Mouse (Mus musculus) heart, embryonic 15.5 days (tissue): ENCODE data around the gene Bace1. TPM values are rescaled to one million over a fixed set of nuclear protein-coding genes. Genes with fewer than 3 reads are reported as not detected.
A peak's percentile ranks its signal among the peaks of the same experiment; 100 is the strongest.
"Not testable (repeated sequence)": the region's sequence is repeated elsewhere in the genome, so short reads cannot be mapped to it uniquely, and the experiment has no call there.

ENCODE experiments used
- ATAC-seq: fragments of 200-750 bp; cut with Nextera tagmentation; replicated peaks from 2 replicates; pipeline ENCODE4 v1.8.0; 2017; ENCODE audit warnings: low read depth, moderate TSS enrichment; ENCODE audit not compliant: insufficient number of reproducible peaks, insufficient read depth, low FRiP score
- H3K27ac ChIP-seq: fragments of 300-500 bp; sonication (generic); 2 replicates; pipeline ENCODE4 v1.5.1; 2015; ENCODE audit warnings: mild to moderate bottlenecking, inconsistent platforms
- H3K27me3 ChIP-seq: fragments of 300-500 bp; sonication (generic); 2 replicates; pipeline ENCODE4 v1.6.1; 2015; ENCODE audit warnings: inconsistent platforms
- H3K36me3 ChIP-seq: fragments of 300-500 bp; sonication (generic); 2 replicates; pipeline ENCODE4 v1.6.1; 2015; ENCODE audit warnings: mild to moderate bottlenecking, inconsistent platforms
- H3K4me1 ChIP-seq: fragments of 300-500 bp; sonication (generic); replicated peaks from 2 replicates; pipeline ENCODE4 v1.6.1; 2015; ENCODE audit warnings: inconsistent platforms
- H3K4me2 ChIP-seq: fragments of 300-500 bp; sonication (generic); 2 replicates; pipeline ENCODE4 v1.6.1; 2015; ENCODE audit warnings: inconsistent platforms, mild to moderate bottlenecking, moderate library complexity
- H3K4me3 ChIP-seq: fragments of 300-500 bp; sonication (generic); 2 replicates; pipeline ENCODE4 v1.5.1; 2015; ENCODE audit warnings: mild to moderate bottlenecking, inconsistent platforms
- H3K9ac ChIP-seq: fragments of 300-500 bp; sonication (generic); 2 replicates; pipeline ENCODE4 v1.6.1; 2015; ENCODE audit warnings: mild to moderate bottlenecking, inconsistent platforms
- H3K9me3 ChIP-seq: fragments of 300-500 bp; sonication (generic); replicated peaks from 2 replicates; pipeline ENCODE4 v1.6.1; 2016; ENCODE audit warnings: inconsistent platforms
- WGBS: fragments of 180-500 bp; shearing (Covaris S2); methylation state at CpG from one replicate; pipeline ENCODE4 v1.1.7; 2015; ENCODE audit warnings: mixed read lengths; 5-methylcytosine and 5-hydroxymethylcytosine counted together
- polyA plus RNA-seq: library from polyadenylated mRNA; unstranded; fragments of >200 nt; fragmentation: Nextera tagmentation; extraction: Ambion mirVana; gene quantifications from 2 replicates; pipeline ENCODE4 v1.2.1, GENCODE M21; 2015

The Bace1 gene
- polyA plus RNA-seq, 1 experiment from 2014 or later, result 18.2 TPM

DNA sequence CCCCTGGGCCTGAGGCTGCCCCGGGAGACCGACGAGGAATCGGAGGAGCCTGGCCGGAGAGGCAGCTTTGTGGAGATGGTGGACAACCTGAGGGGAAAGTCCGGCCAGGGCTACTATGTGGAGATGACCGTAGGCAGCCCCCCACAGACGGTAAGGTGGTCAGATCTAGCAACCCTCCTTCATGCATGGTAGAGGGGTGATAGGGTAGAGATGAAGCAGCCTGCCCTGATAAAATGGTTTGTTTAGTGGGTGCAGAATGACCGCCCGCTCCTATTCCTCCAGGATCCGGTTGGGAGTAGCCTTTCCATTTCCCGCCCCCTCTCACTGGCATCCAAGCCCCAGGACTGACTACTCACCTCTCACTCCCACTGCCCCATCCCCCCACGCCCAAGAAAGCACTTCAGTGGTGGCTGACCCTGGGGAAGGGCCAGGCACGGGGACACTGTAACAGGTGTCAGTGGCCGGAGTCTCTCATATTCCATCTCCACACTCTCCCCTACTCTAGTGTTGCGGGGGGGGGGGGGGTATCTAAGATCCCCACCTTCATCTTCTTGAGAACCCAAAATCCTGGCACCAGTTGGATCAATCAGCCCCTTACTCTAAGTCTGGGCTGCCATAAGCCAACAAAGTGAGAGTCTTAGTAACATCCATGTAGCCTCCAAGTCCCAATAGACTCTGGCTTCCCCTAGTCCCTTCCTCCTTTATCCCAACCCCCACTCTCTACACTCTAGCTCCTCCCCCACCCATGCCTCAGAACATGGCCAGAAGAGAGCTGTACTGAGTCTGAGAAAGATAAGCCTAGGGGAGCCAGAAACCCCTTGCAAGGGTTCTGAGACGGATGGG, 980 bp downstream of the Bace1 start:
- peak; percentile 19 for ATAC-seq
- H3K27ac ChIP-seq, result peak overlapping the region; percentile 64

DNA sequence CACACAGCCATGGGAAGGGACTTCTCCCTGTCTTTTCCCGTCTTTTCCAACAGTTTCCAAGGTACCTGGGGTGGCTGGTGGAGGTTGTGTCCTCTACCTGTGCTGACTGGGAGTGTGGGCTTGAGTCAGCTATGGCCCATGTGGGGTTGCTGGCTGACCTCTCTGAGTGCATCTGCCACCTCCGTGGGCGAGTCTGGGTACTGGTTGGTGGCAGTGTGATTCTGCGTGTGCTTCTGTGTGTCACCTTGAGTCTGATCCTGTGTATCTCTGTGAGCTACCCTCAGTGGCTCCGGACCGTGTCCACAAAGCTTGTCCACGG, 1.6 kb downstream of the Bace1 start:
- peak overlapping the region; percentile 69 for H3K4me3 ChIP-seq
- peak overlapping the region; percentile 89 for H3K9ac ChIP-seq
- H3K4me2 ChIP-seq, result peak overlapping the region; percentile 94
- no peaks in the 10 kb centered on the region for H3K27me3 ChIP-seq
- H3K36me3 ChIP-seq, result no peaks in the 10 kb centered on the region
- WGBS, result 51% methylated on average over 7 of the region's 7 CpGs
- H3K4me1 ChIP-seq, result peaks cover 29% of the 10 kb centered on the region
- H3K9me3 ChIP-seq, result no peaks in the 10 kb centered on the region
- no peak for ATAC-seq
- H3K27ac ChIP-seq, result peak overlapping the region; percentile 18

More for the DNA sequence above, 980 bp downstream of the Bace1 start:
- Histone ChIP-seq H3K27me3 (no peaks in the 10 kb centered on the region), H3K4me2 (peak overlapping the region; percentile 94), H3K9ac (peak overlapping the region; percentile 89), H3K9me3 (no peaks in the 10 kb centered on the region), H3K4me3 (peak overlapping the region; percentile 69), H3K4me1 (peaks cover 29% of the 10 kb centered on the region), H3K36me3 (no peaks in the 10 kb centered on the region)
- 8% methylated on average over 17 of the region's 17 CpGs for WGBS

DNA sequence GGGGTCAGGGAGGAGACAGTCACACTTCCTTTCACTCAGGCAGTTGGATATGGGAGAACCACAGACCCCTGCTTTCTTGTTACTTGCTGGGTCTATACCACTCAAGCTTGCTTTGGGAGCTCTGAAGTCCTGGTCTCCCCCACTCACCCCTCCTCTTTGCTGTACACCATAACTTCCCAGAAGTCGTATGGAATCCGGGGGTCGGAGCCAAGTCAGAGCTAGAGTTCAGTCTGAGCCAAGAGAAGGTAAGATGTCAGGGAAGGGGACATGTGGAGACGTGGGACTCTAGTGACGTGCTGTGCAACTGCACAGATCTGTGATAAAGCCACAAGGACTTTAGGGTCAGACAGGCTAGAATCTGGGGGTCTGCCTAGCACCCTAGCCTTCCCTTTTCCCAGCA, 2.0 kb downstream of the Bace1 start:
- 34% methylated on average over 5 of the region's 5 CpGs for WGBS
- peak overlapping the region; percentile 18 for H3K27ac ChIP-seq
- H3K9ac ChIP-seq, result peak overlapping the region; percentile 89
- no peaks in the 10 kb centered on the region for H3K9me3 ChIP-seq
- H3K27me3 ChIP-seq, result no peaks in the 10 kb centered on the region
- ATAC-seq, result peak; percentile 27; the same call in 1 of the 2 replicates
- peak overlapping the region; percentile 69 for H3K4me3 ChIP-seq
- peaks cover 29% of the 10 kb centered on the region for H3K4me1 ChIP-seq
- peak overlapping the region; percentile 94 for H3K4me2 ChIP-seq
- H3K36me3 ChIP-seq, result no peaks in the 10 kb centered on the region

DNA sequence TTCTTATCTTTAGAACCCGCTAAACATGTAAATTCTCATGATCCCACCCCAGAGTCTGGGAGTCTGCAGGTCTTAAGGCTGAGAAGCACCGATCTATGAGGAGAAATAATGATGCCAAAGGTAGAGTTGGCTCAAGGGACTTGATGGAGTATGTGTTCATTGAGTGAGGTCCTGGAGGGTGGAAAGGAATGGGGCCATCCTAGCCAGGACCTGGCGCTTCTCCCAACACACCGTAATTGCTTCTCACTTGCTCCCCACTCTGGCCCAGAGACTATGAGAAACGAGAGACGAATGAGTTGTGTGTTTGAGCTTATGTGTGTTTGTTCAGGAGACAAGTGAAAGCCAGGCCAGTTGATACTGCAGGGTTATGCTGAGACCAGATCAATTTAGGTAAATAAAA, 3.1 kb downstream of the Bace1 start:
- no peaks in the 10 kb centered on the region for H3K9me3 ChIP-seq
- H3K4me1 ChIP-seq, result peaks cover 29% of the 10 kb centered on the region
- no peak overlapping the region for H3K9ac ChIP-seq
- H3K36me3 ChIP-seq, result no peaks in the 10 kb centered on the region
- no peak overlapping the region for H3K4me2 ChIP-seq
- H3K4me3 ChIP-seq, result no peak overlapping the region
- no peak overlapping the region for H3K27ac ChIP-seq
- no peaks in the 10 kb centered on the region for H3K27me3 ChIP-seq
- WGBS, result 80% methylated on average over 6 of the region's 6 CpGs
- ATAC-seq, result no peak

DNA sequence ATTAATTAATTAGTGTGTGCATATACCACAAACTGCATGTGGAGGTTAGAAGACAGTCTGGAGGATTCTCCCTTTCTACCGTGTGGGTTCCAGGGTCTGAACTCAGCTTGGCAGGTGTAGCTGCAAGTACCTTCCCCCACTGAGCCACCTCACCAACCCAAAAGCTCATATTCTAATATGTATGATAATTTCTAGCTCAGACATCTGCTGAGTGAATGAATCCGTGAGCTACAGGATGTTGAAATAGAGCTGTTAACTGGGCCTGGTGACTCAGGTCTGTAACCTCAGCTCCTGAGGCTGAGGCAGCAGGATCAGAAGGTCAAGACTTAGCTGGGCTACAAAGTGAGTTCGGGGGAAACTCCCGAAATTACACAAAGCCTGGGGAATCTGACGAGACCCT, 4.6 kb downstream of the Bace1 start:
- Histone ChIP-seq H3K4me1 (peaks cover 29% of the 10 kb centered on the region), H3K27me3 (no peaks in the 10 kb centered on the region), H3K9me3 (no peaks in the 10 kb centered on the region), H3K9ac (no peak overlapping the region), H3K36me3 (no peaks in the 10 kb centered on the region), H3K4me2 (no peak overlapping the region), H3K4me3 (no peak overlapping the region), H3K27ac (no peak overlapping the region)
- no peak for ATAC-seq
- 78% methylated on average over 5 of the region's 5 CpGs for WGBS

DNA sequence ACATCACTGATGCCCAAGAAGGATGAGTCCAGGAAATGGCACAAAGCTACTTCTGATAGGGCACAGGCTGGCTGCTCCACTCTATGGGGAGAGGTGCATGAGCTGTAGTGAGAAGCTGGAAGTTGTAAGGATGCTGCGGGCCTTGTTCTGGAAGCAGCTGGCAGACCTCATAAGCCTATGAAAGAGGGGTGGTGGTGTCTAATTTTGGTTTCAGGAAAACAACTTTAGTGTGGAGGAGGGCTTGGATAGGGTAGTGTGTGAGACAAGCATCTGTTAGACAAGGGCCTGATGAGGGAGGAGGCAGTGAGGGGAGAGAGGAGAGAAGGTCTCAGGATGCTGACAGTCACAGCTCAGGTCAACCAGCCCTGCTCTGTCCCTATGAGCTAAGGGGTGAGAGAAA, 5.4 kb downstream of the Bace1 start:
- H3K27ac ChIP-seq, result no peak overlapping the region
- 77% methylated on average over 1 of the region's 1 CpGs for WGBS
- no peak overlapping the region for H3K9ac ChIP-seq
- ATAC-seq, result no peak
- no peaks in the 10 kb centered on the region for H3K27me3 ChIP-seq
- peaks cover 35% of the 10 kb centered on the region for H3K4me1 ChIP-seq
- H3K4me3 ChIP-seq, result no peak overlapping the region
- no peak overlapping the region for H3K4me2 ChIP-seq
- no peaks in the 10 kb centered on the region for H3K36me3 ChIP-seq
- H3K9me3 ChIP-seq, result no peaks in the 10 kb centered on the region

DNA sequence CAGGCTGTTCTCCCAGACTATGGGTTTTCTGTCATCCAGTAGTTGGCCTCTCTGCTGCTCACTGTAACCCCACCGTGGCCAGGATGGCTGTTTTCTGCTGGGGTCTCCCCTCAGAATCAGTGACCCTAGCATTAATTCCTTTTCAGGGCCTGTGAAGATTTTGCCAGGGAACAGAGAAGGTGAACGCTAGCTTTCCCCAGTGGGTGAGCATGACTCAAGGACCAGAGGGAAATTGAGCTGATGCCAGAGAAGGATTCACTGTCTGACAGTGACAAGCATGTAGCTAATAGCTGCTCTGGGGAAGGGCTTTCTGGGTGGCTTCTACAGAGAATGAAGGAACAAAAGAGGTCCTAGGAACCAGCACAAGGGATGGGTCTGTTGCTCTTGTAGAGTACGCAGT, 7.2 kb downstream of the Bace1 start:
- H3K9me3 ChIP-seq, result no peaks in the 10 kb centered on the region
- H3K27me3 ChIP-seq, result no peaks in the 10 kb centered on the region
- no peak overlapping the region for H3K4me3 ChIP-seq
- 87% methylated on average over 3 of the region's 3 CpGs for WGBS
- no peak for ATAC-seq
- H3K4me2 ChIP-seq, result no peak overlapping the region
- no peak overlapping the region for H3K9ac ChIP-seq
- no peaks in the 10 kb centered on the region for H3K36me3 ChIP-seq
- H3K27ac ChIP-seq, result no peak overlapping the region
- peaks cover 35% of the 10 kb centered on the region for H3K4me1 ChIP-seq

DNA sequence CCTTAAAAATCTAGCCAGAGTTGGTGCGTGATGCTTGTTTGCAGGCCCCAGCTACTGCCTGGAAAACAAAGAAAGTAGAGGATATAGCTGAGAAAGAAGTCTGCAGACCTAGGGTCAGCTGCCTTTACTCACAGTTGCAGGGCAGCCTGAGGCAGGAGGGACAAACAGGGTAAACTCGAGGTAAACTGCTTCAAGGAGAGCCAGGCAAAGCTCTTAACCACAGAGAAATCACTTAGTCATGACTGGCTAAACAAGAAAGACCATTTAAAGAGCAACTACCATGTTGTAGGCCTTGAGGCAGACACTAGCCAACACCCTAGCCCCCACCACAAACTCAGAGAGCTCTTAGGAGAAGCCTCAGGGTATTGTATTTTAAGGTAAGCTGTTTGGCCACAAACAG, 7.8 kb downstream of the Bace1 start:
- H3K4me3 ChIP-seq, H3K36me3 ChIP-seq, H3K9ac ChIP-seq, H3K4me2 ChIP-seq, ATAC-seq, H3K27ac ChIP-seq, H3K9me3 ChIP-seq, H3K27me3 ChIP-seq: not testable (repeated sequence)
- H3K4me1 ChIP-seq, result peaks cover 35% of the 10 kb centered on the region
- 62% methylated on average over 2 of the region's 2 CpGs for WGBS

DNA sequence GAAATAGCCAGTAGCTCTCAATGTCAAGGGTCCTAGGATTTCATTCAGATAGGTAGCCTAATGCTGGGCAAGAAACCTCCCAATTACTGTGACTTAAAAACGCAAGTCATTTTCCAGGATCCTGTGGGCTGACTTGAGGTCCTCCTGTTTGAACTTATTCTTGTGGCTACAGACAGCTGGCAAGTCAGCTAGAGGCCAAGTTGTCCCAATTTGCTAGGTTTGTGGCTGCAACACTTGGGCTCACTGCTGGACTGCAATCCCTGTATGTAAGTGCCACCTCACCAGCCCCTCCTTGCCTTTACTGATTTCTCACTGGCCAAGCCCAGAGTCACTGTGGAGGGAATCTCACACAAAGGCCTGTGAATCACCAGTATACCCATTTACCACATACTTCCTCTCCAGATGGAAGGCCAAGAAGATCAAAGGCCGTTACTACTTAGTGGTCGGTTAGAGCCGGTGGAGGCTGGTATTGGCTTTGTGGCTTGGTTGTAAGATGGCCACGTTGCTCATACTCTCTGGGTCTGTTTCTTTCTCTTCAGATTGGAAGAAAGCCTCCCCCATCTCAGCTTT, 8.6 kb downstream of the Bace1 start:
- H3K27ac ChIP-seq, result no peak overlapping the region
- H3K36me3 ChIP-seq, result no peaks in the 10 kb centered on the region
- H3K9ac ChIP-seq, result no peak overlapping the region
- no peaks in the 10 kb centered on the region for H3K9me3 ChIP-seq
- H3K27me3 ChIP-seq, result no peaks in the 10 kb centered on the region
- 83% methylated on average over 5 of the region's 5 CpGs for WGBS
- no peak for ATAC-seq
- H3K4me3 ChIP-seq, result no peak overlapping the region
- H3K4me1 ChIP-seq, result peaks cover 36% of the 10 kb centered on the region
- no peak overlapping the region for H3K4me2 ChIP-seq

DNA sequence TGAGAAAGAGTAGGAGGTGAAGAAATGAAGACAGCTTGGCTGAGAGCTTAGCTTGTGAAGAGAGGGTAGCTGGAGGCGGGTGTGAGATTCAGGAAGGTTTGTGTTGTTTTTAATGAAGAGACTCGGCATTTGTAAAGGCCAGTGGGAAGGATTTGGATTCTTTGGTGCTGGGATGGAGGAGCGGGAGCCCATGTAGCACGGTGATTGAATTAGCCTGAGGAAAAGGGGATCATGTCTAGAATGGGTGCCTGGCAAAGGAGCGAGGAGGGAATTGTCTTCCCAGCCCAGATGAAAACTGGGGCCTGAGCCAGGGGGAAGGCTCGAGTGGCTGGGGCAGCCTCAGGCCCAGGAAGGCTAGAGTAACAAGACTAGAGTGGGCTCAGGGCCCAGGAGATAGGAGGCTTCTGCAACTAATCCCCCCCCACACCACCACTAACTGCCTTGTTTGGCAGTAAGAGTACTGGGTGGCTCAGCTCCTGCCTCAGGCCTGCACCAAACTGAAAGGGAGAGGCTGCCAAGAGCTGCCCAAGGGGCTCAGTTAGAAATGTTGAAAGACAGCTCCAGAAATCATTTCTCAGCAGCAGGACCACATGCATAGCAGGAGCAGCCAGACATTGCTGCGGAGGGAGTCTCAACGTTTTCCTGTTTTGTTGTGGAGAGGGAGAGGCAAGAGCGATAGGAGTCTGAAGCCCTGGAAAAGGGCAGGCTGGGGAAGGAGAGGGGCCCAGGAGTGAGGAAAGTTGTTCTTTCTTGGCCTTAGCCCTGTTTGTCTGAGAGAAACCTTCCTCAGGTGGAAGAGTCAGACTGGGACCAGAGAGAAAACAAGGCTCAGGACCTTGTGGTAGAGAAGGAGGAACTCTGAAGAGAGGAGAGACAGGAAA, 11.4 kb downstream of the Bace1 start:
- Histone ChIP-seq H3K27ac (peak overlapping the region; percentile 91), H3K9me3 (no peaks in the 10 kb centered on the region), H3K9ac (0 out of 2 replicates have a peak overlapping the region, but pooled peaks have one; percentile 2), H3K4me3 (no peak overlapping the region), H3K27me3 (no peaks in the 10 kb centered on the region), H3K4me1 (peaks cover 36% of the 10 kb centered on the region), H3K36me3 (peaks cover 6% of the 10 kb centered on the region), H3K4me2 (peak overlapping the region; percentile 30; the same call in 1 of the 2 replicates)
- 48% methylated on average over 9 of the region's 9 CpGs for WGBS
- peak; percentile 86 for ATAC-seq

DNA sequence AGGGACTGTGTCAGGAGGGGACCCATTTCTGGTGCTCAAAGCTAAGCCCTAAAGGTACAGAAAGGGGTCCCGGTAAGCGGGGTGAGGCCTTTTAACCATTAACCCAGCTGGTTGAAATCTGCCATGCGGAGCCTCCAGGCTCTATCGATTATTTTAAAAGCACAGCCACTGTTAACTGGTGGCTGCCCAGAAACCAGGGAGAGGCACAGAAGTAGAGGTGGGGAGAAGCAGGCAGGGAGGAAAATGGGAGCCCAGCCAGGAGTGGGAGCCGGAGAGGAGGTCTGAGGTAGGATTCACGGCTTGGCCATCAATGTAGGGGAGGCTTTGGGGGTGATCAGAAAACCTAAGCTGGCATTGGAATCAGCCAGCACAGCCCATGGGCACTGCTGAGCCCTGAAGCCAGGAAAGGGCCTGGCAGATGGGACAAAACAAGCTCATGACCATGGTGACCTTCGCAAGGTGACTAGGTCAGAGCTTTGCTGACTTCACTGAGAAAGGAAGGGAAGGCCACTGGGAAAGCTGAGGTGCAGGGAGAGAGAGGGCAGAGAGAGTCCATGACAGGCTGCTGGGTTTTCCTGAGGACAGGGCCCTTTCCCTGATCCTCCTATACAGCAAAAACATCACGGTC, 12.3 kb downstream of the Bace1 start:
- ATAC-seq, result no peak
- Histone ChIP-seq H3K36me3 (peaks cover 12% of the 10 kb centered on the region), H3K4me1 (peaks cover 36% of the 10 kb centered on the region), H3K27me3 (no peaks in the 10 kb centered on the region), H3K4me3 (no peak overlapping the region), H3K27ac (peak overlapping the region; percentile 91), H3K9me3 (no peaks in the 10 kb centered on the region), H3K4me2 (no peak overlapping the region), H3K9ac (peak overlapping the region; percentile 11; the same call in 1 of the 2 replicates)
- 59% methylated on average over 8 of the region's 8 CpGs for WGBS
